In the genomic region with DNA sequence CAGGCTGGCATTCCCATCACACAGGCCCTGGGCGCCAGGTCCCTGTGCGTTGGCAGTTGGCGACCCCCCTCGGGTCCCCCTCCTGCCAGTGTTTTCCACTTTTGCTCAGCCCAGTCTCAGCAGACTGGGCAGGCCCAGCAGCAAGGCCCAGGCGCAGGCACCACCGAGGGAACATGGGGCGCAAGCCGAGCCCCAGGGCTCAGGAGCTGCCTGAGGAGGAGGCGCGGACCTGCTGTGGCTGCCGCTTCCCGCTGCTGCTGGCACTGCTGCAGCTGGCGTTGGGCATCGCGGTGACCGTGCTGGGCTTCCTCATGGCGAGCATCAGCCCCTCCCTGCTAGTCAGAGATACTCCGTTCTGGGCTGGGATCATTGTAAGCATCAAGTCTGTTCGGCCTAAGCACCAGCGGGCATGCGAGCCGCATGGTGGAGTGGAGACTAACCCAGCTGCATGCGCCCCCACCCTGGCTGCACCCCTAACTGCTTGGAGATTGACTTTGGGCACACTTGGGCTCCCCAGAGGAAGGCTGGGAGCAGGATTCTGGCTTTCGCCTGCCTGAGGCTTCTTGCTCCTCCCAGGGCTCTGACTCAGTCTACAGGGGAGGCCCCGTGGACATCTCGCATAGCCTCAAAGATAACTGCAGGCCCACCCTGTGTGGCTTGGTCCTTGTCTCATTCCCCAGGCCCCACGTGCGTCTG, we compare ENCODE assay signal across 8 mouse cellular contexts. TPM values are rescaled to one million over a fixed set of nuclear protein-coding genes. Genes with fewer than 3 reads are reported as not detected.
A peak's percentile ranks its signal among the peaks of the same experiment; 100 is the strongest.
DNase-seq lines count a peak whose midpoint lies in the region; ATAC-seq and TF ChIP-seq lines count a peak whose summit lies in the region.

No protein-coding gene starts in this region.

- no peaks in the 10 kb centered on the region for H3K27me3 ChIP-seq in hindbrain, embryonic 15.5 days

- peak overlapping the region; percentile 20 for H3K27ac ChIP-seq in cortical plate, adult 2 months (ENCODE audit: insufficient read depth, low read length)
- peak overlapping the region; percentile 92 for H3K27ac ChIP-seq in hindbrain, embryonic 15.5 days (replicated peaks)

- H3K4me2 ChIP-seq in hindbrain, embryonic 15.5 days = peak overlapping the region; percentile 78

- no peak for TF ChIP-seq CTCF in cortical plate, adult 2 months (IDR thresholded peaks at IDR 0.05; ENCODE audit: extremely low read depth, insufficient read depth, low read length)

- peak; percentile 95 for ATAC-seq in hindbrain, embryonic 15.5 days (ENCODE audit: low FRiP score, low read depth)

- WGBS in hindbrain, embryonic 15.5 days = 2% methylated on average over 28 of the region's 28 CpGs

- H3K9me3 ChIP-seq in hindbrain, embryonic 15.5 days = no peaks in the 10 kb centered on the region

- no peaks in the 10 kb centered on the region for H3K36me3 ChIP-seq in hindbrain, embryonic 15.5 days

- H3K4me3 ChIP-seq in cortical plate, adult 2 months (ENCODE audit: insufficient read depth, low read length) = peak overlapping the region; percentile 26
- peak overlapping the region; percentile 46 for H3K4me3 ChIP-seq in hindbrain, embryonic 15.5 days

- no peaks in the 10 kb centered on the region; the same call in 1 of the 2 replicates for H3K4me1 ChIP-seq in cortical plate, adult 2 months (ENCODE audit: control insufficient read depth, insufficient read depth, low read length)
- H3K4me1 ChIP-seq in hindbrain, embryonic 15.5 days (replicated peaks) = peaks cover 16% of the 10 kb centered on the region

- peak overlapping the region; percentile 74 for H3K9ac ChIP-seq in hindbrain, embryonic 15.5 days

- peak; percentile 71 to 73 for DNase-seq in adrenal gland, adult 18-20 months (ENCODE audit: low spot score in 2 of 2)
- DNase-seq in gastrocnemius, adult 8-10 months (ENCODE audit: low spot score in 2 of 2) = peak; percentile 71 to 73
- peak; percentile 61 for DNase-seq in left cerebral cortex, adult 11 months (ENCODE audit: low spot score)
- peak; percentile 77 for DNase-seq in lung, postnatal 14 days
- peak; percentile 32 to 68 for DNase-seq in right cerebral cortex, adult 2 months (ENCODE audit: low spot score in 2 of 2)
- no peak for DNase-seq in spleen, postnatal 4 days (ENCODE audit: low spot score in 2 of 2)

- TF ChIP-seq POLR2A in cortical plate, adult 2 months (IDR thresholded peaks at IDR 0.05; ENCODE audit: extremely low read depth, insufficient read depth, low read length) = peak; percentile 42; the same call in 1 of the 2 replicates

RNA-seq across cellular contexts. Expression of gene Sspn, which starts 2.7 kb away (rescaled TPM):
- total RNA-seq in adrenal gland, adult 18-20 months (2021) = 10 to 100 TPM; 10.2 to 10.5 TPM
- polyA plus RNA-seq in cortical plate, adult 2 months (2012; rRNA removed) = 5.4 and 6.2 TPM in 2 replicates
- 10 to 100 TPM; 32.1 to 47.3 (median 40.7) TPM for total RNA-seq in gastrocnemius, adult 8-10 months (2022)
- polyA plus RNA-seq in hindbrain, embryonic 15.5 days (2015; fragmentation: Nextera tagmentation; extraction: Ambion mirVana) = 4.8 TPM in 2 replicates

Comparison
In these comparisons a context has a peak if more than half of its experiments do, and no peak if none do; other contexts are left out.
1. DNase-seq: peak in adrenal gland, adult 18-20 months (2 of 2), gastrocnemius, adult 8-10 months (2 of 2), left cerebral cortex, adult 11 months (single experiment), lung, postnatal 14 days (single experiment) and right cerebral cortex, adult 2 months (2 of 2); none in spleen, postnatal 4 days (0 of 2).